In the genomic region with DNA sequence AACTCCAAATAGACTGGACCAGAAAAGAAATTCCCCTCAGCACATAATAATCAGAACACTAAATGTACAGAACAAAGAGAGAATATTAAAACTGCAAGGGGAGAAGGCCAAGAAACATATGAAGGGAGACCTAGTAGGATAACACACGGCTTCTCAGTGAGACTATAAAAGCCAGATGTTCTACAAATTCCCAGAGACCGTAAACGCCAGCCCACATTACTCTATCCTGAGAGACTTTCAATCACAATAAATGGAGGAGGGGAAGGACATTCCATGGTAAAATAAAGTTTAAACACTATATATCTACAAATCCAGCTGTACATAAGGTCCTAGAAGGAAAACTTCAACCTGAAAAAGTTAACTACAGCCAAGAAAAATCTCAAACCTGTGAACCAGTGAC, we compare ENCODE assay signal across 31 mouse cellular contexts.
DNase-seq lines count a peak whose midpoint lies in the region; ATAC-seq and TF ChIP-seq lines count a peak whose summit lies in the region.
"Had no signal": no experiment of that assay in that cellular context is flagged by ENCODE, and none has a peak within 500 bp of the region (broad histone marks: within the 10 kb centered on the region; RNA-seq: fewer than 3 reads in every experiment).

No protein-coding gene starts in this region.

- H3K4me1 ChIP-seq in kidney, postnatal 0 days (replicated peaks; ENCODE audit: insufficient read depth, low read length): no peaks in the 10 kb centered on the region
- peaks cover 21% of the 10 kb centered on the region for H3K4me1 ChIP-seq in embryonic facial prominence, embryonic 15.5 days
- peaks cover 21% of the 10 kb centered on the region for H3K4me1 ChIP-seq in limb, embryonic 15.5 days
- H3K4me1 ChIP-seq in liver, embryonic 16.5 days (ENCODE audit: control insufficient read depth, low read depth, low read length): peaks cover 36% of the 10 kb centered on the region
- no peaks in the 10 kb centered on the region for H3K4me1 ChIP-seq in intestine, postnatal 0 days (replicated peaks; ENCODE audit: control insufficient read depth, insufficient read depth, low read length)
- H3K4me1 ChIP-seq: forebrain, embryonic 15.5 days; midbrain, embryonic 15.5 days had no signal

- no peak overlapping the region for H3K4me2 ChIP-seq in kidney, postnatal 0 days (ENCODE audit: low read length)
- H3K4me2 ChIP-seq in embryonic facial prominence, embryonic 15.5 days (replicated peaks): no peak overlapping the region
- no peak overlapping the region for H3K4me2 ChIP-seq in limb, embryonic 15.5 days
- peak overlapping the region; percentile 57 for H3K4me2 ChIP-seq in liver, embryonic 16.5 days (ENCODE audit: low read depth, low read length)
- H3K4me2 ChIP-seq in intestine, postnatal 0 days (replicated peaks; ENCODE audit: low read depth): no peak overlapping the region
- H3K4me2 ChIP-seq: forebrain, embryonic 15.5 days; heart, embryonic 15.5 days; hindbrain, embryonic 13.5 days; lung, embryonic 14.5 days; midbrain, embryonic 15.5 days had no signal

- no peak overlapping the region for H3K9ac ChIP-seq in kidney, postnatal 0 days (ENCODE audit: low read depth, low read length)
- no peak overlapping the region for H3K9ac ChIP-seq in embryonic facial prominence, embryonic 15.5 days
- H3K9ac ChIP-seq in limb, embryonic 15.5 days: no peak overlapping the region
- H3K9ac ChIP-seq in liver, embryonic 16.5 days (ENCODE audit: low read depth, low read length): peak overlapping the region; percentile 15; the same call in 1 of the 2 replicates
- no peak overlapping the region for H3K9ac ChIP-seq in intestine, postnatal 0 days (ENCODE audit: low read depth, low read length)
- H3K9ac ChIP-seq: forebrain, embryonic 15.5 days; heart, embryonic 15.5 days; hindbrain, embryonic 13.5 days; lung, embryonic 14.5 days; midbrain, embryonic 15.5 days had no signal

- 60% methylated on average over 3 of the region's 3 CpGs for WGBS in kidney, postnatal 0 days
- WGBS in embryonic facial prominence, embryonic 15.5 days: 34% methylated on average over 3 of the region's 3 CpGs
- 26% methylated on average over 3 of the region's 3 CpGs for WGBS in limb, embryonic 15.5 days
- 91% methylated on average over 3 of the region's 3 CpGs for WGBS in liver, embryonic 16.5 days (ENCODE audit: insufficient replicate concordance)
- 74% methylated on average over 3 of the region's 3 CpGs for WGBS in intestine, postnatal 0 days

- DNase-seq in kidney, postnatal 0 days (ENCODE audit: low spot score): peak; percentile 39
- DNase-seq in kidney, postnatal 36 days: no peak
- no peak for DNase-seq in urinary bladder, postnatal 10 days (ENCODE audit: low spot score)
- DNase-seq: adrenal gland, postnatal 14 days; cerebellum, adult 11 months; cerebellum, adult 9-10 months; cerebellum, postnatal 36 days; heart, postnatal 36 days; kidney, adult 9 months; kidney, postnatal 25 days; left cerebral cortex, postnatal 4 days; lung, embryonic 14.5 days; right cerebral cortex, adult 18-20 months; spleen, adult 18-20 months; thymus, adult 18-20 months; thymus, postnatal 25 days had no signal

- no peak for TF ChIP-seq CTCF in kidney, postnatal 0 days (IDR thresholded peaks at IDR 0.05; ENCODE audit: low read depth)
- TF ChIP-seq CTCF in intestine, postnatal 0 days (IDR thresholded peaks at IDR 0.05; ENCODE audit: low read depth): no peak

- H3K9me3 ChIP-seq in kidney, postnatal 0 days (replicated peaks; ENCODE audit: low read length): no peaks in the 10 kb centered on the region
- no peaks in the 10 kb centered on the region for H3K9me3 ChIP-seq in embryonic facial prominence, embryonic 15.5 days (replicated peaks)
- no peaks in the 10 kb centered on the region for H3K9me3 ChIP-seq in limb, embryonic 15.5 days
- no peaks in the 10 kb centered on the region for H3K9me3 ChIP-seq in liver, embryonic 16.5 days (replicated peaks; ENCODE audit: control insufficient read depth, low read length)
- H3K9me3 ChIP-seq in intestine, postnatal 0 days (ENCODE audit: control insufficient read depth): no peaks in the 10 kb centered on the region
- H3K9me3 ChIP-seq: forebrain, embryonic 10.5 days; forebrain, embryonic 15.5 days; heart, embryonic 10.5 days; heart, embryonic 15.5 days; hindbrain, embryonic 13.5 days; midbrain, embryonic 10.5 days; midbrain, embryonic 15.5 days had no signal

- H3K4me3 ChIP-seq in kidney, postnatal 0 days (replicated peaks; ENCODE audit: low read depth, low read length): no peak overlapping the region
- H3K4me3 ChIP-seq in embryonic facial prominence, embryonic 15.5 days (replicated peaks): no peak overlapping the region
- H3K4me3 ChIP-seq in limb, embryonic 15.5 days: no peak overlapping the region
- H3K4me3 ChIP-seq in liver, embryonic 16.5 days (ENCODE audit: low read depth, low read length): peak overlapping the region; percentile 66
- H3K4me3 ChIP-seq in intestine, postnatal 0 days (ENCODE audit: low read depth, low read length): no peak overlapping the region
- H3K4me3 ChIP-seq: forebrain, embryonic 10.5 days; forebrain, embryonic 15.5 days; heart, embryonic 10.5 days; heart, embryonic 15.5 days; hindbrain, embryonic 13.5 days; layer of hippocampus, adult 2 months; midbrain, embryonic 10.5 days; midbrain, embryonic 15.5 days had no signal

- no peaks in the 10 kb centered on the region for H3K27me3 ChIP-seq in kidney, postnatal 0 days (ENCODE audit: insufficient read depth, low read length)
- no peaks in the 10 kb centered on the region for H3K27me3 ChIP-seq in embryonic facial prominence, embryonic 15.5 days
- no peaks in the 10 kb centered on the region for H3K27me3 ChIP-seq in limb, embryonic 15.5 days
- no peaks in the 10 kb centered on the region for H3K27me3 ChIP-seq in liver, embryonic 16.5 days (ENCODE audit: control insufficient read depth, insufficient read depth, low read depth, low read length)
- H3K27me3 ChIP-seq in intestine, postnatal 0 days (replicated peaks; ENCODE audit: control insufficient read depth, insufficient read depth, low read length): no peaks in the 10 kb centered on the region
- H3K27me3 ChIP-seq: forebrain, embryonic 15.5 days; heart, embryonic 15.5 days; hindbrain, embryonic 13.5 days; midbrain, embryonic 15.5 days had no signal

- no peak for ATAC-seq in kidney, postnatal 0 days (replicated peaks; ENCODE audit: low FRiP score, low read depth)
- 0 out of 2 replicates have a peak, but pooled peaks have one; percentile 47 for ATAC-seq in embryonic facial prominence, embryonic 15.5 days (ENCODE audit: insufficient number of reproducible peaks, low FRiP score, low TSS enrichment, low read depth)
- peak; percentile 86 for ATAC-seq in limb, embryonic 15.5 days (ENCODE audit: insufficient number of reproducible peaks, low FRiP score, low TSS enrichment, low read depth)
- no peak for ATAC-seq in liver, embryonic 16.5 days (ENCODE audit: low read depth)
- ATAC-seq in intestine, postnatal 0 days: no peak
- ATAC-seq: CD4-positive, CD25-positive, alpha-beta regulatory T cell, adult 4 months; forebrain, embryonic 15.5 days; intestine, embryonic 16.5 days; midbrain, embryonic 15.5 days had no signal

- no peak overlapping the region for H3K27ac ChIP-seq in kidney, postnatal 0 days
- no peak overlapping the region for H3K27ac ChIP-seq in embryonic facial prominence, embryonic 15.5 days (replicated peaks)
- H3K27ac ChIP-seq in limb, embryonic 15.5 days: no peak overlapping the region
- 0 out of 2 replicates have a peak overlapping the region, but pooled peaks have one; percentile 32 for H3K27ac ChIP-seq in liver, embryonic 16.5 days (ENCODE audit: low read length)
- no peak overlapping the region for H3K27ac ChIP-seq in intestine, postnatal 0 days (ENCODE audit: low read depth, low read length)
- H3K27ac ChIP-seq: forebrain, embryonic 10.5 days; forebrain, embryonic 15.5 days; heart, embryonic 10.5 days; heart, embryonic 15.5 days; hindbrain, embryonic 13.5 days; layer of hippocampus, adult 2 months; midbrain, embryonic 10.5 days; midbrain, embryonic 15.5 days; stomach, postnatal 0 days had no signal

- H3K36me3 ChIP-seq in kidney, postnatal 0 days (ENCODE audit: insufficient read depth, low read length): no peaks in the 10 kb centered on the region
- H3K36me3 ChIP-seq in embryonic facial prominence, embryonic 15.5 days: no peaks in the 10 kb centered on the region
- H3K36me3 ChIP-seq in limb, embryonic 15.5 days: no peaks in the 10 kb centered on the region
- no peaks in the 10 kb centered on the region for H3K36me3 ChIP-seq in liver, embryonic 16.5 days (ENCODE audit: control insufficient read depth, insufficient read depth)
- H3K36me3 ChIP-seq in intestine, postnatal 0 days (ENCODE audit: control insufficient read depth, insufficient read depth): no peaks in the 10 kb centered on the region
- H3K36me3 ChIP-seq: forebrain, embryonic 10.5 days; forebrain, embryonic 15.5 days; heart, embryonic 10.5 days; heart, embryonic 15.5 days; hindbrain, embryonic 13.5 days; midbrain, embryonic 10.5 days; midbrain, embryonic 15.5 days had no signal

Comparison
In these comparisons a context has a peak if more than half of its experiments do, and no peak if none do; other contexts are left out.
1. ATAC-seq: peak in embryonic facial prominence, embryonic 15.5 days (single experiment) and limb, embryonic 15.5 days (single experiment); none in kidney, postnatal 0 days (single experiment), liver, embryonic 16.5 days (single experiment) and intestine, postnatal 0 days (single experiment).